Mouse (Mus musculus) bone marrow, adult 2 months (tissue): Measurements from ENCODE around the gene Iqsec1.

Source experiments
- CTCF ChIP-seq: fragments of 200-500 bp; IDR thresholded peaks from 2 replicates; pipeline ENCODE4 v1.5.1; 2011; ENCODE audit warnings: low read length, control low read depth; ENCODE audit not compliant: control insufficient read depth, insufficient read depth
- POLR2A ChIP-seq: fragments of 200-500 bp; IDR thresholded peaks from 2 replicates; pipeline ENCODE4 v1.6.1; 2011; ENCODE audit warnings: low read depth, mild to moderate bottlenecking, control low read depth, low read length, borderline replicate concordance; ENCODE audit not compliant: control insufficient read depth

DNA sequence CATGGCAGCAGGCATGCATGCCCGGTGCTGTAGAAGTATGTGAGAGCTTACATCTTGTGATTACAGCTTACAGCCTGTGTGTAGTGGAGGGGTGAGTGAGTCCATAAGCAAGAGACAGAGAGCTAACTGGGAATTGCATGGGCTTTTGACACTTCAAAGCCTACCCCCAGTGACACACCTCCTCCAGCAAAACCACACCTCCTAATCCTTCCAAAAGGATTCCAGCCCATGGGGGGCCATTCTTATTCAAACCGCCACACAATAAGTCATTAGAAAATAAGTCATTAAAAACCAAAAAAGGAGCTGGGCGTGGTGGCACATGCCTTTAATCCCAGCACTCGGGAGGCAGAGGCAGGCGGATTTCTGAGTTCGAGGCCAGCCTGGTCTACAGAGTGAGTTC lies 340.1 kb downstream of the Iqsec1 start:
- TF ChIP-seq POLR2A: no peak
- no peak for TF ChIP-seq CTCF
